Mouse (Mus musculus): ENCODE measurements around the gene Unc119.

Gene Unc119

GRCm38 (mm10) chr11:78371711-78372110 is 28.4 kb downstream of the Unc119 start:
- no peak for DNase-seq (ENCODE audit: low spot score in 2 of 2)

- DNase-seq (ENCODE audit: low spot score in 2 of 2) = no peak
These were observed 28.9 kb downstream of the Unc119 start for GRCm38 (mm10) chr11:78372166-78372565.

- no peak for DNase-seq (ENCODE audit: low spot score in 2 of 2)
These were observed 29.3 kb downstream of the Unc119 start for GRCm38 (mm10) chr11:78372610-78373009.

GRCm38 (mm10) chr11:78374147-78374546 is 30.9 kb downstream of the Unc119 start:
- DNase-seq (ENCODE audit: low spot score in 2 of 2) = no peak

- no peak for DNase-seq (ENCODE audit: low spot score in 2 of 2)
These were observed 34.4 kb downstream of the Unc119 start for GRCm38 (mm10) chr11:78377549-78378159.

- DNase-seq (ENCODE audit: low spot score in 2 of 2) = no peak
These were observed 37.1 kb downstream of the Unc119 start for GRCm38 (mm10) chr11:78380351-78380750.

GRCm38 (mm10) chr11:78380996-78381395 is 37.7 kb downstream of the Unc119 start:
- no peak for DNase-seq (ENCODE audit: low spot score in 2 of 2)

- no peak for DNase-seq (ENCODE audit: low spot score in 2 of 2)
These were observed 39.0 kb downstream of the Unc119 start for GRCm38 (mm10) chr11:78382286-78382685.

- no peak for DNase-seq (ENCODE audit: low spot score in 2 of 2)
These were observed 39.4 kb downstream of the Unc119 start for GRCm38 (mm10) chr11:78382701-78383100.

- DNase-seq (ENCODE audit: low spot score in 2 of 2) = no peak
These were observed 42.5 kb downstream of the Unc119 start for GRCm38 (mm10) chr11:78385776-78386175.

GRCm38 (mm10) chr11:78386508-78387043 is 43.3 kb downstream of the Unc119 start, which contains the start of gene Foxn1:
TSS of gene Foxn1 (minus strand) at chr11:78386558.
- no peak for DNase-seq (ENCODE audit: low spot score in 2 of 2)

- DNase-seq (ENCODE audit: low spot score in 2 of 2) = no peak
These were observed 49.4 kb downstream of the Unc119 start for GRCm38 (mm10) chr11:78392728-78393127.

- DNase-seq (ENCODE audit: low spot score in 2 of 2) = no peak
These were observed 53.7 kb downstream of the Unc119 start for GRCm38 (mm10) chr11:78396950-78397349.

GRCm38 (mm10) chr11:78397397-78397796 is 54.1 kb downstream of the Unc119 start:
- DNase-seq (ENCODE audit: low spot score in 2 of 2) = peak; percentile 59 to 76

GRCm38 (mm10) chr11:78398212-78398611 is 54.9 kb downstream of the Unc119 start:
- DNase-seq (ENCODE audit: low spot score in 2 of 2) = no peak

Measured in right cerebral cortex, postnatal 10 days (tissue).